Mouse (Mus musculus): Measurements from ENCODE around the gene Pced1b. TPM values are rescaled to one million over a fixed set of nuclear protein-coding genes. Genes with fewer than 3 reads are reported as not detected.

The Pced1b gene
- polyA plus RNA-seq, 1 experiment: 2.2 TPM

DNA sequence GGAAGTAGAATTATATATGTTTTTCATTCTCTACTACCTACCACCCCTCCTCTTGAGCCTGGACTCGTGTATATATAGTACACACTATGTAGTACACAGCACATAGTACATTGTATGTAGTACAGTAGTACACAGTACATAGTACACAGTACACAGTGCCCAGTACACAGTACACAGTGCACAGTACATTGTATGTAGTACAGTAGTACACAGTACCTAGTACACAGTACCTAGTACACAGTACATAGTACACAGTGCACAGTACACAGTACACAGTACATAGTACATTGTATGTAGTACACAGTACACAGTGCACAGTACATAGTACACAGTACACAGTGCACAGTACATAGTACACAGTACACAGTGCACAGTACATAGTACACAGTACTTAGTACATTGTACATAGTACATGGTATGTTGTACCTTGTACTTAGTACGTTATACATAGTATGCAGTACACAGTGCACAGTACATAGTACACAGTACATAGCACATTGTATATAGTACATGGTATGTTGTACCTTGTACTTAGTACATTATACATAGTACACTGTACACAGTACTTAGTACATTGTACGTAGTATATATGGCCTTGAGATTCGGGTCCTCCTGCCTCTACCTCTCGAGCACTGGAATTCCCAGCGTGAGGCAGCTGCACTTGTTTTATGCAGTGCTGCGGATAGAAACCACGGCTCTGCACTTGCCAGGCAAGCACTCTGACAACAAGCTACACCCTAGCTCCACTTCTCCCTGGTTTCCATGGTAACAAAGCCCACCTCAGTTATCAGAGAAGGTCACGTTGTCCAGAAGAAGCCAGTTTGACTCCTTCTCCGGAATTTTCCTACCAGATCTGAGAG lies 35.0 kb downstream of the Pced1b start:
- TF ChIP-seq FLI1 (IDR thresholded peaks at IDR 0.05; ENCODE audit: low read length) (no peak), GATA1 (IDR thresholded peaks at IDR 0.05; ENCODE audit: borderline replicate concordance, low read length) (no peak; the same call in 2 of the 3 replicates)
- H3K36me3 ChIP-seq (replicated peaks; ENCODE audit: low read length): no peaks in the 10 kb centered on the region
- peak overlapping the region; percentile 55 for H3K4me3 ChIP-seq (replicated peaks)
- H3K9me3 ChIP-seq: no peaks in the 10 kb centered on the region
- no peaks in the 10 kb centered on the region for H3K4me1 ChIP-seq
- H3K27me3 ChIP-seq (replicated peaks): peaks cover 3% of the 10 kb centered on the region

DNA sequence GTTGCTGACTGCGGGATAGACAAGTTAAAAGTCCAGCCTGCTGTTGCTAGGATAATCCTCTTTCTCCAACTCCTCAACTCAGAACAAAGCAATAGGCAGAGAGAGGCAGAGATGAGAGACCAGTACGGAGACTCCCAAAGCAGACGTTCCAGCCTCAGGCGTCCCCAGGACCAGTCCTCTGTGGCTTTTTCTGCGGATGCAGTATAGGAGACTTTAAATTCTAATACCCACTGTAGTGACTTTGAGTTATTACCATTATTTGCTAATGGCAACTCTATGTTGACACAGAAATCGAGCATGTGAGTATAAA lies 35.6 kb downstream of the Pced1b start:
- no peak for TF ChIP-seq FLI1 (IDR thresholded peaks at IDR 0.05; ENCODE audit: low read length)
- TF ChIP-seq GATA1 (IDR thresholded peaks at IDR 0.05; ENCODE audit: borderline replicate concordance, low read length): no peak
- no peaks in the 10 kb centered on the region for H3K4me1 ChIP-seq
- H3K27me3 ChIP-seq (replicated peaks): peaks cover 3% of the 10 kb centered on the region
- H3K9me3 ChIP-seq: no peaks in the 10 kb centered on the region
- H3K4me3 ChIP-seq (replicated peaks): no peak overlapping the region
- H3K36me3 ChIP-seq (replicated peaks; ENCODE audit: low read length): no peaks in the 10 kb centered on the region

DNA sequence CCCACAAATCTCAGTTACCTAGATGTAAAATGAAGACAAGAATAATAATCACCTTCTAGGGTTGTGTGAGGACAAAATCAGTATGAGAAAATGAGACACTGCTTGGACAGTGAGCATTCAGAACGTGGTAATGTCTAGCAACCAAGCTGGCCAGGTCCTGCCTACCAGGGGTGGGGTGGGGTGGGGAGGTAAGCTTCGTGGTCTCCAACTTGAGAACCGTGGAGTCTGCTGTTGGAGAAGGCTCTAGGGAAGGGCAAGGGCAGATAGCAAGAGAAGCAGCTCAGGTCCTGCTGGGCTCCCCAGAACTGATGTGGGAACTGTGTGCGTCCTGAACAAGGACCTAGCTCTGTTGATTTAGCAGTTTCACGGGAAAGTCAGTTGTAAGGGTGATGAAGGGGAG lies 37.3 kb downstream of the Pced1b start:
- Histone ChIP-seq H3K4me1 (no peaks in the 10 kb centered on the region), H3K36me3 (replicated peaks; ENCODE audit: low read length) (no peaks in the 10 kb centered on the region), H3K27me3 (replicated peaks) (peaks cover 2% of the 10 kb centered on the region), H3K9me3 (no peaks in the 10 kb centered on the region), H3K4me3 (replicated peaks) (no peak overlapping the region)
- TF ChIP-seq FLI1 (IDR thresholded peaks at IDR 0.05; ENCODE audit: low read length) (no peak), GATA1 (IDR thresholded peaks at IDR 0.05; ENCODE audit: borderline replicate concordance, low read length) (no peak)

DNA sequence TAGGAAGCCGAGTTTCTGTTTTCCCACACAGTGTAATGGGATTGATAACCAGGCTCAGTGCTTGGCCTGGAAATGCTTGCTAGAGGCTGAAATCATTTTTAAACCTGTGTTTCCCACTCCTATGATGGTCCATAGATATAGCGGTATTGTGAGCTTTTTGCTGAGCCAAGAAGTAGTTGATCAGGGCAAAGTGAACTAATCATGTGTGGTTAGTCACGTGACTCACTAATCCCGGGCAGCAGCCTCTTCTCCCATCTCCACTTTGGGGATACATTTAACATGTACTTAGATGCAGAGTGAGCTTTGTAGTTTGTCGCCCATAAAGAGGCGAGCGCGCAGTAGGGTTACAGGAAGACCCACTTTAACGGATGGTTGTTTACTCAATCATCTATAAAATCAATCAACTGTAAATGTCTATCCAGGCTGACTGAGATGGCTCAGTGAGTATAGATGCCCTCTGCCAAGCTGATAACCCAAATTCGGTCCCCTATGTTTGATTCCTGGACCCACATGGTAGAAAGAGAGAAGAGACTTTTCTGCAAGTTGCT lies 38.8 kb downstream of the Pced1b start:
- Histone ChIP-seq H3K4me1 (no peaks in the 10 kb centered on the region), H3K36me3 (replicated peaks; ENCODE audit: low read length) (no peaks in the 10 kb centered on the region)
- no peak for TF ChIP-seq FLI1 (IDR thresholded peaks at IDR 0.05; ENCODE audit: low read length)
- TF ChIP-seq GATA1 (IDR thresholded peaks at IDR 0.05; ENCODE audit: borderline replicate concordance, low read length): no peak

DNA sequence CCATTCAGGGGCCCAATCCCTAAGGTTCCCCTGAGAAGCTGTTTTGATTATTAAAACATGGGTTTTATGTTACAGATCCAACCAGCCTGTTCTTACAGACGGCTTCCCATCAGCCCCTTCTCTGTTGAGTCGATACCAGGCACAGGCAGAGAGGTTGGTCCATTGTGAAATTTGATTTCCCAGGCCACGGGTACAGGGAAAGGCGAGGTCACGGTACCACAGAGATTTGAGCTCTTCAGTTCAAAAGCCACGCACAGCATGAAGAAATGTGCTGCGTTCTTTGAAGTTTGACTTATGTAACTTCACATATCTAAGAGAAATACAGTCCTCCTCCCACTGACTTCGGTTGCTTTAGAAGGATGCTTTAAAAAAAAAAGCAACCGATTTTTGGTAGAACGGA lies 39.8 kb downstream of the Pced1b start:
- no peak for TF ChIP-seq FLI1 (IDR thresholded peaks at IDR 0.05; ENCODE audit: low read length)
- no peak for TF ChIP-seq GATA1 (IDR thresholded peaks at IDR 0.05; ENCODE audit: borderline replicate concordance, low read length)
- H3K4me1 ChIP-seq: no peaks in the 10 kb centered on the region
- peaks cover 2% of the 10 kb centered on the region for H3K27me3 ChIP-seq (replicated peaks)
- H3K4me3 ChIP-seq (replicated peaks): no peak overlapping the region
- H3K9me3 ChIP-seq: peaks cover 16% of the 10 kb centered on the region; the same call in 1 of the 2 replicates
- no peaks in the 10 kb centered on the region for H3K36me3 ChIP-seq (replicated peaks; ENCODE audit: low read length)

More for the DNA sequence above, 38.8 kb downstream of the Pced1b start:
- H3K9me3 ChIP-seq: peaks cover 8% of the 10 kb centered on the region; the same call in 1 of the 2 replicates
- peaks cover 2% of the 10 kb centered on the region for H3K27me3 ChIP-seq (replicated peaks)
- H3K4me3 ChIP-seq (replicated peaks): no peak overlapping the region

DNA sequence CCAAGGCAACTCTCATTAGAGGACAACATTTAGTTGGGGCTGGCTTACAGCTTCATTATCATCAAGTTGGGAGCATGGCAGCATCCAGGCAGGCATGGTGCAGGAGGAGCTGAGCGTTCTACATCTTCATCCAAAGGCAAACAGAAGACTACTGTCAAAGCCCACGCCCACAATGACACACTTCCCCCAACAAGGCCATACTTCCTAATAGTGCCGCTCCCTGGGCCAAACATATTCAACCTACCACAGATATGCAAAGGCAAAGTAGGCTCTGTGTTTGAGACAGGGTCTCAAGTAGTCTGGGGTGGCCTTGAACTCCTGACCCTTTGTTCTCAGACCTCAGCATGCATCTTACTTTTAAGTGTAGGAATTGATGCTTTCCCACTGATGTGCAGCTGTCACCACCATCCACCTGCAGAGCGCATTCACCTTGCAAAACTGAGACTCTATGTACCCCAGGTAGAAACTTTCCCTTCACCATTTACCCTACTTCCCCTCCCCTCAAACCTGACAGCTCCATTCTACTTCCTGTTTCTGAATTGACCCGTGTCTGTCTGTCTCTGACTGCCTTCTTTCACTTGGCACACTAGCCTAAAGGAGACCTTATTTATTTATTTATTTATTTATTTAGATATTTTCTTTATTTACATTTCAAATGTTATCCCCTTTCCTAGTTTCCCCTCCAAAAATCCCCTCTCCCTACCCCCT lies 40.7 kb downstream of the Pced1b start:
- TF ChIP-seq FLI1 (IDR thresholded peaks at IDR 0.05; ENCODE audit: low read length) (no peak), GATA1 (IDR thresholded peaks at IDR 0.05; ENCODE audit: borderline replicate concordance, low read length) (no peak)
- no peak overlapping the region for H3K4me3 ChIP-seq (replicated peaks)
- H3K27me3 ChIP-seq (replicated peaks): peaks cover 2% of the 10 kb centered on the region
- no peaks in the 10 kb centered on the region for H3K36me3 ChIP-seq (replicated peaks; ENCODE audit: low read length)
- H3K9me3 ChIP-seq: peaks cover 22% of the 10 kb centered on the region; the same call in 1 of the 2 replicates
- H3K4me1 ChIP-seq: no peaks in the 10 kb centered on the region

DNA sequence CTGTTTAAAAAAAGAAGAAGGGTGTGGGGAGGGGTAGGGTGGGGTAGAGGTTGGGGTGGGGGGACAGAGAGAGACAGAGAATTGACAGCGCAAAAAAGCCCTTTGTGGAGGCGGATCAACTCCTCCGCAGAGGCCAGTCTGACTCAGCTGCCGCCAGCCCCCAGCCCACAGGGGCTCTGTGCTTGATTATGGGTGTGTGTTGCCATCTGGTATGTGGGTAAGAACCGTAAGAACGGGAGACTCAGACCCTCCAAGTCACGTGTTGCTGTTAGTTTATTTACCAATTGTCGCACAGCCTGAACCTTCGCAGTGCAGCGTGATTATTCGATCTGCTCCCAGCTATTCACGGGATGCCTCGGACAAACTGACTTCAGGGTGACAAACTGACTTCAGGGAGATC lies 41.8 kb downstream of the Pced1b start:
- Histone ChIP-seq H3K4me3 (replicated peaks) (no peak overlapping the region), H3K4me1 (no peaks in the 10 kb centered on the region), H3K27me3 (replicated peaks) (peaks cover under 1% of the 10 kb centered on the region), H3K36me3 (replicated peaks; ENCODE audit: low read length) (no peaks in the 10 kb centered on the region), H3K9me3 (peaks cover 22% of the 10 kb centered on the region; the same call in 1 of the 2 replicates)
- TF ChIP-seq FLI1 (IDR thresholded peaks at IDR 0.05; ENCODE audit: low read length): no peak
- no peak for TF ChIP-seq GATA1 (IDR thresholded peaks at IDR 0.05; ENCODE audit: borderline replicate concordance, low read length)

DNA sequence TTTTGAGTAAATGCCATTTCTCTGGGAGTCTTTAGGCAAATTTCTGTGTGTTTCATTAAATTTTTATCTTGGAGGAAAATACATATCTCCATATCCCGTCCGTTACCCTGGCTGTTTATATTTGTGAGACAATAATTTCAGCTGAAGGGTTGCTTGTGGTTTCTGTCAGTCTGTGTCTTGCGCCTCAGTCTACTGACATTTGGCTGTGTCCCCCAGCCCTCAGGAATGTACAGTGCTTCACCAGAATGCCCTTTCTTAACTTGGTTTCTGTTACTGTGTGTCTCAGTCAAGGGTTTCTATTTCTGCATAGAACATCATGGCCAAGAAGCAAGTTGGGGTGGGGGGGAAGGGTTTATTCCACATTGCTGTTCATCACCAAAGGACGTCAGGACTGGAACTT lies 42.3 kb downstream of the Pced1b start:
- Histone ChIP-seq H3K4me1 (no peaks in the 10 kb centered on the region), H3K9me3 (peaks cover 22% of the 10 kb centered on the region; the same call in 1 of the 2 replicates), H3K27me3 (replicated peaks) (no peaks in the 10 kb centered on the region), H3K36me3 (replicated peaks; ENCODE audit: low read length) (no peaks in the 10 kb centered on the region), H3K4me3 (replicated peaks) (no peak overlapping the region)
- TF ChIP-seq FLI1 (IDR thresholded peaks at IDR 0.05; ENCODE audit: low read length) (no peak), GATA1 (IDR thresholded peaks at IDR 0.05; ENCODE audit: borderline replicate concordance, low read length) (no peak)

DNA sequence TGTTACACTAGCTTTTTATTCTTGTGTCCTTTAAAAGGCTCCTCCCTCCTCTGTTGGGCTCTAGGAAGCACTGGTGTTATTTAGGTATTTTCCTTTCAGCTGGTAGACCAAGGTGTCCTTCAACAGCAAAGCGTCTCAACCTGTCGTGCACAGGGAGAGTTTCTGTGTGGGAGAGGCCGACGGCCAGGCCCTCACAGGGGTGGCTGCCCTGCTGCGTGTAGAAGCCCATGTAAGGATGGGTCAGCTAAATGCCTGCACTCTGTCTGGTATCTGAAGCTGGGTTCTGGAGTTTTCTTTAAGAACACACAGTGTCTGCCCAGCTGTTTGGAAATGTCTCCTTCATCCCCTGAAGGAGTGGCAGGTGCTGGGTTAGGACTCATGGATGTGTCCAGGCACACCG lies 43.4 kb downstream of the Pced1b start:
- H3K4me3 ChIP-seq (replicated peaks): no peak overlapping the region
- no peak for TF ChIP-seq FLI1 (IDR thresholded peaks at IDR 0.05; ENCODE audit: low read length)
- TF ChIP-seq GATA1 (IDR thresholded peaks at IDR 0.05; ENCODE audit: borderline replicate concordance, low read length): no peak
- no peaks in the 10 kb centered on the region for H3K4me1 ChIP-seq
- no peaks in the 10 kb centered on the region for H3K27me3 ChIP-seq (replicated peaks)
- H3K9me3 ChIP-seq: peaks cover 23% of the 10 kb centered on the region; the same call in 1 of the 2 replicates
- no peaks in the 10 kb centered on the region for H3K36me3 ChIP-seq (replicated peaks; ENCODE audit: low read length)

Data from megakaryocyte, embryonic 14.5 days (primary cell).